Mouse (Mus musculus) mature B cell (primary cell): ENCODE results near the gene Fchsd2.

Source experiments
- in situ Hi-C: fragments of 300-500 bp; cut with MboI; formaldehyde crosslinking; loops from 2 replicates; pipeline ENCODE4 v1.14.3; 2019

Fchsd2 gene

GRCm38 (mm10) chr7:101316591-101317001, 223.9 kb downstream of the Fchsd2 start:
- in situ Hi-C loops = loop anchor here (5.0 kb wide), 1 partner anchor 51 kb away; no protein-coding TSS in a partner anchor

- in situ Hi-C loops = loop anchor here (5.0 kb wide), 1 partner anchor 50 kb away; no protein-coding TSS in a partner anchor
Observed at GRCm38 (mm10) chr7:101317014-101317413, 224.4 kb downstream of the Fchsd2 start, which contains the start of gene Stard10. Gene Stard10, plus strand, starts transcription at chr7:101317086.

GRCm38 (mm10) chr7:101318848-101319247, 226.2 kb downstream of the Fchsd2 start:
- in situ Hi-C loops = loop anchor here (5.0 kb wide), 1 partner anchor 48 kb away; no protein-coding TSS in a partner anchor

- in situ Hi-C loops = loop anchor here (5.0 kb wide), 1 partner anchor 48 kb away; no protein-coding TSS in a partner anchor
Observed at GRCm38 (mm10) chr7:101319796-101320195, 227.1 kb downstream of the Fchsd2 start.

- in situ Hi-C loops = no loop called here
Observed at GRCm38 (mm10) chr7:101320399-101321217, 227.9 kb downstream of the Fchsd2 start.

- in situ Hi-C loops = no loop called here
Observed at GRCm38 (mm10) chr7:101321218-101321827, 228.7 kb downstream of the Fchsd2 start.

GRCm38 (mm10) chr7:101323141-101323594, 230.5 kb downstream of the Fchsd2 start:
- in situ Hi-C loops = no loop called here

- in situ Hi-C loops = no loop called here
Observed at GRCm38 (mm10) chr7:101324142-101324962, 231.7 kb downstream of the Fchsd2 start.

- in situ Hi-C loops = no loop called here
Observed at GRCm38 (mm10) chr7:101326006-101326405, 233.3 kb downstream of the Fchsd2 start.

- in situ Hi-C loops = no loop called here
Observed at GRCm38 (mm10) chr7:101327263-101327662, 234.6 kb downstream of the Fchsd2 start.

- in situ Hi-C loops = no loop called here
Observed at GRCm38 (mm10) chr7:101327786-101328185, 235.1 kb downstream of the Fchsd2 start.

- in situ Hi-C loops = no loop called here
Observed at GRCm38 (mm10) chr7:101328621-101329158, 236.0 kb downstream of the Fchsd2 start.

GRCm38 (mm10) chr7:101329606-101330005, 236.9 kb downstream of the Fchsd2 start:
- in situ Hi-C loops = no loop called here

GRCm38 (mm10) chr7:101330074-101330840, 237.6 kb downstream of the Fchsd2 start:
- in situ Hi-C loops = no loop called here

- in situ Hi-C loops = no loop called here
Observed at GRCm38 (mm10) chr7:101330841-101331173, 238.1 kb downstream of the Fchsd2 start.

- in situ Hi-C loops = no loop called here
Observed at GRCm38 (mm10) chr7:101332045-101332831, 239.6 kb downstream of the Fchsd2 start.
